Mouse (Mus musculus): ENCODE data around the gene Pias4.
"Not testable (repeated sequence)": the region's sequence is repeated elsewhere in the genome, so short reads cannot be mapped to it uniquely, and the experiment has no call there.

Gene Pias4

GRCm38 (mm10) chr10:81167200-81168086 is at the start of gene Pias4:
TSS of gene Pias4 (minus strand) at chr10:81167923.
- peak; percentile 100 for DNase-seq

- not testable (repeated sequence) for DNase-seq
Observed at GRCm38 (mm10) chr10:81217267-81217666, 49.5 kb upstream of the Pias4 start.

- no peak for DNase-seq
Observed at GRCm38 (mm10) chr10:81216810-81217209, 49.1 kb upstream of the Pias4 start.

DNA sequence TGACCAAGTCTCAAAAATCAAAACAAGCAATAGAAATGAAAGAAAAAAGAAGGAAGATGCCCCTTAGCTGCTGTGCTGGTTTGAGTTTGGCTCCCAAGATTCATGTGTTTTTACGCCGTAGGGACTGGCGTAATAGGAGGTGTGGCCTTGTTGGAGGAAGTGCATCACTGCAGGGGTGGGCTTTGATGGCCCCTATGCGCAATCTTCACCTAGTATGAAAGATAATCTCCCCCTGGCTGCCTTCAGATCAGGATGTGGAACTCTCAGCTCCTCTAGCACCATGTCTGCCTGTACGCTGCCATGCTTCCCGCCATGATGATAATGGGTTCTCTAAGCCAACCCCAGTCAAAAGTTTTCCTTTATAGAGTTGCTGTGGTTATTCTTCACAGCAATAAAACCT is 48.5 kb upstream of the Pias4 start:
- DNase-seq, result no peak

DNA sequence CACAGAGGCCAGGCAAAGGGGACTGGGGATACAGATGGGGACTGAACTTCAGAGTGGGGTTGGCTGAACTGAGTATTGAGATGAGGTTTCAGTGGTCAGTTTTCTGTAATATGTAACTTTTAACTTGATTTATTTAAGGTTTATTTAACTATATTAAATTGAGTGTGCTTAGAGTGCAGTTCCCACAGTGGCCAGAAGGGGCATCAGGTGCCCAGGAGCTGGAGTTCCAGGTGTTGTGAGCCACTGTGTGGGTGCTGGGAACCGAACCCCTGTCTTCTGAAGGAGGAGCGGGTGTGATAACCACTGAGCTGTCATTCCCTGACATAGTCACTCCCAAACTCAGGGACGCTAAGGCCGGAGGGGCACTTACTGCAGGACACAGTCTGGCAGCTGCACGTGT is 42.4 kb upstream of the Pias4 start:
- DNase-seq, result no peak

DNA sequence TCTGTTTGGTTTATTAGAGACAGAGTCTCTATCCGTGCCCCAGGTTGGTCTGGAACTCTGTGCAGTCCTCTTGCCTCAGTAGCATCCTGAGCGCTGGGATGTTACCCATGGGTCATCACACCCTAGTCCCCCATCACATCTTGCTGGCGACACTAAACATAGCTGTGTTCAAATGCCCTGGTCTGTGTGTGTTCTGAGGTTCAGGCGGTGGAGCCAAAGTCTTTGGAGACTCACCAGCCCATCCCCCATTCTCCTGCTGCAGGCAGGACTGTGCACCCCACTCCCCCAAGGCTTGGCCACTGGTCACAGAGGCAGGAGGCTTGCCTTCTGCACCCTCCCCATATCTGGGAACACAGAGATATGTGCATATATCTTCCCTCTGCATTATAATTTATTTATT is 36.4 kb upstream of the Pias4 start:
- no peak for DNase-seq

- no peak for DNase-seq
Observed at GRCm38 (mm10) chr10:81202978-81203720, 35.4 kb upstream of the Pias4 start.

- DNase-seq, result no peak
Observed at GRCm38 (mm10) chr10:81201807-81202758, 34.4 kb upstream of the Pias4 start, which contains the start of gene Nmrk2. TSS of gene Nmrk2 (minus strand) at chr10:81202051.

- no peak for DNase-seq
Observed at GRCm38 (mm10) chr10:81200605-81201287, 33.0 kb upstream of the Pias4 start.

DNA sequence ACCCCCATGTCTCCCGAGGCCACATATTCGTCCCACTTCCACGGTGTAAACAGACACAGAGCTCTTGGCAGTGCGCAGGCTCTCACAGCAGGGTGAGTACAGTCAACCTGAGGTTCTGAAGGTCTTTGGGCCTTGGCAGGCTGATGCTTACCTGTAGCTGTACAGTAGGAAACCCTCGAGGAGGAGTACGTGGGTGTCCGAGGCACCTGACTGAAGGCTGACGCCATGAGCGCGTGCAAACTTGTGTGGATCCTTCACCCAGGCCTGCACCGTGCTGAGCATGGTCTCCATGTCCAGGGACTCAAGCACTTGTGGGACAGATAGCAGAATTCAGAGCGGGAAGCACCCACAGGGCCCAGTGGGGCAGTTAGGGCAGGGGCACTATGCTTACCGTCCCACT is 32.4 kb upstream of the Pias4 start:
- no peak for DNase-seq

GRCm38 (mm10) chr10:81198990-81199389 is 31.3 kb upstream of the Pias4 start:
- DNase-seq, result no peak

DNA sequence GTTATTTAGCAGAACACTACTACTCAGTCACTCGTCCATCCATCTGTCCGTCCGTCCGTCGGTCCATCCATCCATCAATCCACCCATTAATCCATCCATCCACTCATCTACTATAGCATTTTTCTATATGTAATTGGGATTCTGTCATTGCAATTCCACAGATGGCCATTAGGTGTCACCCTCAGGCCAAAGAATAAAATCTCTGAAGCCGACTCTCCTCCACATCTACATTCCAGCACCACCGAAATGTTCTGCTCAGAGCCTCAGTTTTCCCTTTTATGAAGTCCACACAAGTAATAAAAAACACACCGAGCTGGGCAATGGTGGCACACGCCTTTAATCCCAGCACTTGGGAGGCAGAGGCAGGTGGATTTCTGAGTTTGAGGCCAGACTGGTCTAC is 30.5 kb upstream of the Pias4 start:
- DNase-seq, result peak; percentile 85

- no peak for DNase-seq
Observed at GRCm38 (mm10) chr10:81197305-81197704, 29.6 kb upstream of the Pias4 start.

- DNase-seq, result no peak
Observed at GRCm38 (mm10) chr10:81196470-81197065, 28.8 kb upstream of the Pias4 start.

- DNase-seq, result peak; percentile 43
Observed at GRCm38 (mm10) chr10:81195300-81195699, 27.6 kb upstream of the Pias4 start.

DNA sequence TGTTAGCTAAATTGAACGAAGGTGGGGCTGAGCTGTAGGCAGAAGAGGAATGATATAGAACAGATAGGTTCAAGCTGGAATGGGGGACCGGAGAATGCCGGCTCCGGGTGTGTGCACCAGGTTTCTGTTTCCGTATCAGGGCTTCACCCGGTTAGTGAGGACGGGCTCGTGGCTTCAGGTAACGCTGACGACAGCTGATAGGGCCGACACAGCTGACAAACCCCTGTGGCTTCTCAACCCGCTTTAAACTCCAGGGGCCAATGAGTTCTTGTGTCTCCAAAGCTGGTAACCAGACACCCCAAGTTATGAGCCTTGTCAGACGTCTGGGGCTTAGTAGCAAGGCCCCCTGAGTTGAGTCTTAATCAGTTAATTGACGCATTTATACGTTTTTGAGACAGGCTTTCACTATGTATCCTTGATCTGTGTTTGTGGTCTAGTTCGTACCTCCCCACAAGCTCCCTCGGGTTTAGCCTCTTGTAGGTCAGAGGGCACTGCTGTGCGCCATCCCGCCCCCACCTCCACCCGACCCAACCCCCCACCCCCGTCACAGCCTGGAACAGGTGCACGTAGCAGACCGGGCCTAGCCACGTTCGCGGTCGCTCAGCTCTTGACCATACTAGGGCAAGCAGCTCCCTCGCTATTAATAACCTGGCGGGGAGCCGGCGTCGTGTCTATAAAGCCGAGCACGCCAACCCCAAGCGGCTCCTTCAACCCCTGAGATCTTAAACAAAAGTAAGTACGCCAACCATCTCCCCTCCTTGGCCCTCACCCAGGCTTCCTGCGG is 26.5 kb upstream of the Pias4 start:
- DNase-seq, result peak; percentile 40

DNA sequence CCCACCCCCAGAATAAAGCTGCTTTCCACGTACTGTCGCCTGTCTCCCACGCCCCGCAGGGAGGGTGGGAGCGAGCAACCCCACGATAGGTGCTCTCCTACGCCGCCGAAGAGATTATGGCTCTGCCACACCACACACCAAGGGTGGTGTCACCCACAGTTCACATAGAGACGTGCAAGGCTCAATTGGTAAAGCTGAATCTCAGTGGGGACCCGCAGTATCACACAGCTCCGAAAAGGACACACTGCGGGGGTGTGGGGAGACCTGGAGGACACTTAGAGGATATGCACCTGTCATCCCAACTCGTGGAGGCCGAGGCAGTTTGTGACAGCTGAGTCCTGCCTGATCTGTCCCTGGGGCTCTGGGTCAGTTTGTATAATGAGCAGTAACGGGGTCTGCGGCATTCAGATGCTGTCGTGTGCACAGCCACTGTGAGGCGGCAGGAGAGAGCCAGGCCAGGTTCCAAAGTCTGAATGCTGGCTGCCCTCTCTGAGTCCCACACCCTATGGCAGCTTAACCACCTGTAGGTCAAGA is 25.3 kb upstream of the Pias4 start:
- peak; percentile 76 for DNase-seq

DNA sequence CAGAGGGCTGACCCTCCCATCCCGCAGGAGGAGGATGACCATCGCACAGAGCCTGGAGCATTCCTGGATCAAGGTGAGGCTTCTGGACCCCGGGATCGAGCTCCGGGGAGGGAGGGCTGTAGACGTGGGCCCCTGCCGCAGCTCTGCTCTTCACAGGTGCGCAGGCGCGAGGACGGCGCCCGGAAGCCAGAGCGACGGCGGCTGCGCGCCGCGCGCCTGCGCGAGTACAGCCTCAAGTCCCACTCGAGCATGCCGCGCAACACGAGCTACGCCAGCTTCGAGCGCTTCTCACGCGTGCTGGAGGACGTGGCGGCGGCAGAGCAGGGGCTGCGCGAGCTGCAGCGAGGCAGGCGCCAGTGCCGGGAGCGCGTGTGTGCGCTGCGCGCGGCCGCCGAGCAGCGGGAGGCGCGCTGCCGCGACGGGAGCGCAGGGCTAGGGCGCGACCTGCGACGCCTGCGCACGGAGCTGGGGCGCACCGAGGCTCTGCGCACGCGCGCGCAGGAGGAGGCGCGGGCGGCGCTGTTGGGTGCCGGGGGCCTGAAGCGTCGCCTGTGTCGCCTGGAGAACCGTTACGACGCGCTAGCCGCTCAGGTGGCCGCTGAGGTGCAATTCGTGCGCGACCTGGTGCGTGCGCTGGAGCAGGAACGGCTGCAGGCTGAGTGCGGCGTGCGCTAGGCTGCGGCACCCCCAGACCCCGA is 24.7 kb upstream of the Pias4 start:
- DNase-seq, result peak; percentile 87

DNA sequence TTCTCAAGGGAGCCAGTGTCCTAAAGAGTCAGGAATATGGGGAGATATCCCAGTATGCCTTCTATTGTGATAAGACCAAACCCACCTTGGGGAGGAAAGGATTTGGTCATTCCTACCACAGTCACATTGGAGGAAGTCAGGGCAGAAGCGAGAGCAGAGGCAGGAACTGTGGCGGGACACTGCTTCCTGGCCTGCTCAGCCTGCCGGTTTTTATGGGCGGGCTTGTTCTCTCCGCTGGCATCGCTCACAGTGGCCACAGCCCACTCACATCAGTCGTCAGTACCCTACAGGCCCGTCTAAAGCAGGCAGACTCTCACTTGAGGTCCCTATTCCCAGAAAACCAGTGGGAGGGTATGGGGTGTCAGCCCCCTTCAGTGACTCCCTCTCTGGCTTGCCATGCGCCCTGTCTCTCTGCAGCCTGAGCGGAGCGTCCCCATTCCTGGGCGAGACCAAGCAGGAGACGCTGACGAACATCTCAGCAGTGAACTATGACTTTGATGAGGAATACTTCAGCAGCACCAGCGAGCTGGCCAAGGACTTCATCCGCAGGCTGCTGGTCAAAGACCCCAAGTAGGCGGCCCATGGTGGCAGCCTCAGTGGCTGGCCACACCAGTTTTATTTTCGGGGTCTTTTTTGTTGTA is 23.7 kb upstream of the Pias4 start:
- DNase-seq, result peak; percentile 55

Measured in cerebellum, adult 9-10 months (tissue).